Mouse (Mus musculus): ENCODE data around the gene Nadk2.

The Nadk2 gene

GRCm38 (mm10) chr15:9087895-9088682 lies 17.0 kb downstream of the Nadk2 start:
- no peak for DNase-seq (ENCODE audit: low read depth, low spot score)

- no peak for DNase-seq (ENCODE audit: low read depth, low spot score)
These were observed 17.6 kb downstream of the Nadk2 start for GRCm38 (mm10) chr15:9088683-9089072.

GRCm38 (mm10) chr15:9089136-9089720 lies 18.2 kb downstream of the Nadk2 start:
- DNase-seq (ENCODE audit: low read depth, low spot score), result no peak

GRCm38 (mm10) chr15:9090662-9091061 lies 19.6 kb downstream of the Nadk2 start:
- no peak for DNase-seq (ENCODE audit: low read depth, low spot score)

- DNase-seq (ENCODE audit: low read depth, low spot score), result no peak
These were observed 22.7 kb downstream of the Nadk2 start for GRCm38 (mm10) chr15:9093598-9094365.

- DNase-seq (ENCODE audit: low read depth, low spot score), result no peak
These were observed 23.3 kb downstream of the Nadk2 start for GRCm38 (mm10) chr15:9094366-9094750.

GRCm38 (mm10) chr15:9096865-9097264 lies 25.8 kb downstream of the Nadk2 start:
- DNase-seq (ENCODE audit: low read depth, low spot score), result no peak

- DNase-seq (ENCODE audit: low read depth, low spot score), result no peak
These were observed 29.5 kb downstream of the Nadk2 start for GRCm38 (mm10) chr15:9100446-9101077.

- DNase-seq (ENCODE audit: low read depth, low spot score), result no peak
These were observed 35.4 kb downstream of the Nadk2 start for GRCm38 (mm10) chr15:9106303-9107074.

GRCm38 (mm10) chr15:9110526-9111347 lies 39.7 kb downstream of the Nadk2 start:
- no peak for DNase-seq (ENCODE audit: low read depth, low spot score)

GRCm38 (mm10) chr15:9111648-9112047 lies 40.6 kb downstream of the Nadk2 start:
- no peak for DNase-seq (ENCODE audit: low read depth, low spot score)

GRCm38 (mm10) chr15:9113556-9113955 lies 42.5 kb downstream of the Nadk2 start:
- no peak for DNase-seq (ENCODE audit: low read depth, low spot score)

GRCm38 (mm10) chr15:9114131-9114530 lies 43.1 kb downstream of the Nadk2 start:
- no peak for DNase-seq (ENCODE audit: low read depth, low spot score)

GRCm38 (mm10) chr15:9114599-9114998 lies 43.5 kb downstream of the Nadk2 start:
- no peak for DNase-seq (ENCODE audit: low read depth, low spot score)

GRCm38 (mm10) chr15:9118852-9119251 lies 47.8 kb downstream of the Nadk2 start:
- no peak for DNase-seq (ENCODE audit: low read depth, low spot score)

- peak; percentile 49 for DNase-seq (ENCODE audit: low read depth, low spot score)
These were observed 49.0 kb downstream of the Nadk2 start for GRCm38 (mm10) chr15:9120081-9120480.

GRCm38 (mm10) chr15:9122989-9123388 lies 51.9 kb downstream of the Nadk2 start:
- no peak for DNase-seq (ENCODE audit: low read depth, low spot score)

GRCm38 (mm10) chr15:9124856-9125255 lies 53.8 kb downstream of the Nadk2 start:
- no peak for DNase-seq (ENCODE audit: low read depth, low spot score)

GRCm38 (mm10) chr15:9127051-9127791 lies 56.2 kb downstream of the Nadk2 start:
- no peak for DNase-seq (ENCODE audit: low read depth, low spot score)

Data from c-Kit-negative CD71-positive TER-119-positive erythroid progenitor cells, embryonic 14.5 days (primary cell).